Mouse (Mus musculus) liver (tissue): ENCODE measurements around the gene Snx30.

Source experiments
- DNase-seq: peaks from one replicate; pipeline ENCODE4 v3.0.0-alpha.2; 2020; ENCODE audit warnings: mixed read lengths

The Snx30 gene

DNA sequence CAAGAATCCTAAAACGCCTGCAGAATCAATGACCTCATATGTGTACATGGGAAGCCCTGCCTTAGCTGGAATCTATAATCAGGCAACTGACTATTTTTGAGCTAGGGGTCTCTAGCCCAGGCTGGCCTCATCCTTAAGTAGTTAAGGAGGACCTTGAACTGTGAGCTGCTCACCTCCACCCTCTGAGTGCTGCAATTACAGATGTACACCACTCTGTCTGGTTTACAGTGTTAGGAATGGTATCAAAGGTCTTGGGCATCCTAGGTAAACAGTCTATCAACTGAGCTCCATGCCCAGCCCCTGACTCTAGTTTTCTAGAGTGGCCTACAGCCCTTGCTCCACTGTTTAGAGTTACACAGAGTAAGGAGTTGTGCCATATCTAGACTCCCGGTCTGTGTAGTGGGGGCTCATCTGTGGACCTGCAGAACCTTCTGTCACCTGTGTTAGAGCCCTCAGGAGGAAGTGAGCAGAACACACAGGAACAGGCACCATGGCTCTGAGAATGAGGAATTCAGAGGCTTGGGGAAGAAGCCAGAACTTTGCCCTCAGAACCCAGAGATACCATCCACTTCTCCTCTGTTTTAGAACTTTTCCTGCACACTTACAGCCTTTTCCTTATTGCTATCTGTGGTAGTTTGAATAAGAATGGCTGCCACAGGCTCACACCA is 9.7 kb upstream of the Snx30 start:
- no peak for DNase-seq

DNA sequence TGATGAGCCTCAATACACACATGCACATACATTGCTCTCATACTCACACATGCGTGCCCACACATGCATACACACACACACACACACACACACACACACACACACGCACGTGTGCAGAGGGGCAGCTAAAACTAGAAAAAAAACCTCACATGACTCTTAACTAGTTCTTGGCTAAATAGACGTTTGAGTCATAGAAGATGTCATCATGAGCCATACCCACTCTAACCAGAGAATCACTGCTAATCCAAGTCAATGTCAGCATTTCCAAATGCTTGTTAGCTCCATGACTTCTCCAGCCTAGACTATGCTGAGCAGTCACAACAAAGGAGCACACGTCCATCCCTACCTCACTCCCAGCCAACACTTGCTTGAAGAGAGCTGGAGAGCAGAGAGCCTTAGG is 5.5 kb upstream of the Snx30 start:
- DNase-seq = no peak

GRCm38 (mm10) chr4:59801489-59801888 is 4.2 kb upstream of the Snx30 start, which contains the start of gene Inip:
Inip (minus strand) TSS chr4:59801589.
- no peak for DNase-seq

- DNase-seq = no peak
Observed at GRCm38 (mm10) chr4:59802107-59802506, 3.5 kb upstream of the Snx30 start.

- peak; percentile 40 for DNase-seq
Observed at GRCm38 (mm10) chr4:59802792-59803191, 2.8 kb upstream of the Snx30 start.

GRCm38 (mm10) chr4:59803358-59803757 is 2.3 kb upstream of the Snx30 start:
- no peak for DNase-seq

DNA sequence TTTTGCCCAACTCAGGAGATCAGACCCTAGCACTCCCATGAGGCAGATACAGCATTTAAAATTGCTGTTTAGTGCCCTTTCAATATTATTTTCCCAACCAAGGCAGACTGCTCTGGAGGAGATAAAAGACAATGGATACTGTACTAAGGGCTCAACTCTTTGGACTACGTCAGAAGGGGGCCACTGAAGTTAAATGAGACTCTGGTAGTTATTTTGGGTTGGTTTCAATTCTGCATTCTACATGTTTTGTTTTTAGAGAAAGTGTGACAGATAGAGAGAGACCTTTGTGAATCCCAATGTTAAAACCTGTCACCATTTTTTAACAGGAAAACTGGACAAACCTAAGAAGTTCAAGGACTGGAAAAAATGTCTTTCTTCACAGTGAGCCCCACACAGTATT is 886 bp upstream of the Snx30 start:
- no peak for DNase-seq

- DNase-seq = peak; percentile 44
Observed at GRCm38 (mm10) chr4:59805968-59806878, 583 bp downstream of the Snx30 start.

DNA sequence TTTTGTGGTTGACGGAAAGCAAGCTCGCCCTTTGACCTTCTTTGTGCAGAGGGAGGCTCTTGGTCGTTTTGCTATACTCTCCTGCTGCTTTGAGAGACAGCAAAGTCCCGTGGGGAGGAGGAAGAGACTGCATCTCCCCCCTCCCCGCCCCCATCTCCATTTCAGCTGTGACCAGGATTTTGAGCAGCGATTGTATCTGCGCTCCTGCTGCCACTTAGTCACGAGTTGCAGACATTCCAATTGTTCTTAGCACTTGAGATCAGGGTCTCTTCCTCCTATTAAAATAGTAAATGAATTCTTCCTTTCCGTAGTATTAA is 1.2 kb downstream of the Snx30 start:
- no peak for DNase-seq

DNA sequence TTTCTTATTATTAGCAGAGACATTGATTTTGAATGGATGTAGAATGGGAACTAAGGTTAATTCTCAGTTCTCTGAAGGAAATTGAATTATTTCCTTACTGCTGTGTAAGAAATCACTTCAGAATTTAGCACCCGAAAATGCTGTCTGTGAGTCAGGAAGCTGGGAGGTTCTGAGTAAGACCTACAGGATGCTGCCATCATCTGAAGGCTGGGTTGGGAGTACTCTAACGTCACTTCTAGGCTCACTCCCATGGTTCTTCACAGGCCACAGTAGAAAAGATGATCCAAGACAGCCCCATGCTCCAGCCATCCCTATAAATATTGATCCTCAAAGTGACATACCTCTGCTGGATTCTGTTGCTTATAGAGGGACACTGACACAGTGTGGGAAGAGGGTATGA is 1.9 kb downstream of the Snx30 start:
- no peak for DNase-seq

DNA sequence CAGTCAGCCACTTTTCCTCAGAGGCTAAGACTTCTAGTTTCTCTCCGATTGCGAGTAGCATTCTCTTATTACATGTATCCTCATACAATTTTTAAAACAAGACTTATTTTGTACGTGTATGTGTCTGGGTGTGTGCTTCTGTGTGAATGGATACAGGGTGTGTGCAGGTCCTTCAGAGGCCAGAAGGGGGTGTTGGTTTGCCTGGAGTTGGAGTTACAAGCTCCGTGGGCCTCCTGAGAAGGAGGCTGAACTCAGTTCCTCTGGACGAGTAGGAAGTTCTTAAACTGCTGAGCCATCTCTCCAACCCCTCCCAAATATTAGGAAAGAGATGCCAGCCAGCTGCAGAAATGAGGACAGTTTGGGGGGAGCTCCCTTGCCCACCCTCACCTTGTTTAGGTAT is 2.8 kb downstream of the Snx30 start:
- no peak for DNase-seq

DNA sequence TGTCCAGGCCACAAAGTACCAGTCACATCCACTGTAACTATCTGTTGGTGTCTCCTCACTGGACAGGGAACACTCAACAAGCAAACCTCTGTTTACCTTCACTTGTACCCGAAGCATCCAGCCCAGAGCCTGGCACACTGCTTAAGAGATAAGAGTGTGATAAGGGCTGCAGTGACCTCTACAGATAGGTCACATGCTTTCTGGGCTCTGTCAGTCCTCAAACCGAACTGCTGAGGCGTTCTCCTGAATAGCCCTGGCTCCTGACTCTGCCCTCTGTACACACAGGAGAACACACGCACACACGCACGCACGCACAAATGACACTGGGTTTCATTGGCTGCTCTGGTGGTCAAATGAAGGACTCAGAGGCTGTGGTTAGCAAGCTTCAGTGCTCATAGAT is 8.5 kb downstream of the Snx30 start:
- peak; percentile 10 for DNase-seq

GRCm38 (mm10) chr4:59815121-59815810 is 9.6 kb downstream of the Snx30 start:
- no peak for DNase-seq

GRCm38 (mm10) chr4:59816016-59816415 is 10.4 kb downstream of the Snx30 start:
- no peak for DNase-seq

GRCm38 (mm10) chr4:59816477-59816876 is 10.8 kb downstream of the Snx30 start:
- DNase-seq = no peak

- DNase-seq = no peak
Observed at GRCm38 (mm10) chr4:59817790-59818189, 12.2 kb downstream of the Snx30 start.

DNA sequence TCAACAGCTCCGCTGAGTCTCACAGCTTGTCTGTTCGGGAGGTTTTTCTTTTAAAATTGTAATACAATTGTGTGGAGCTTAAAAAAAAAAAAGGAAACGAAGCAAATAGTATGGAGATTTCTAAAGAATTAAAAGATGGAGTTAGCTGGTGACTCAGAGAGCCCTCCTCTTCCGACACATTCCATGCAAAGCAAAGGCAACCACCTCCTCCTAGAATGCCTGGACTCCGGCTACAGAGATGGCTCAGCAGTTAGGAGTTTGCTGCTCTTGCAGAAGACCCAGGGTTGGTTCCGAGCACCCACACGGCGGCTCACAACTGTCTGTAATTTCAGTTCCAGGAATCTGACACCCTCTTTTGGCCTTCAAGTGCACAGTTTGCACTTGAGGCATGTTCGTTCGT is 12.9 kb downstream of the Snx30 start:
- no peak for DNase-seq

GRCm38 (mm10) chr4:59819054-59819472 is 13.4 kb downstream of the Snx30 start:
- no peak for DNase-seq

DNA sequence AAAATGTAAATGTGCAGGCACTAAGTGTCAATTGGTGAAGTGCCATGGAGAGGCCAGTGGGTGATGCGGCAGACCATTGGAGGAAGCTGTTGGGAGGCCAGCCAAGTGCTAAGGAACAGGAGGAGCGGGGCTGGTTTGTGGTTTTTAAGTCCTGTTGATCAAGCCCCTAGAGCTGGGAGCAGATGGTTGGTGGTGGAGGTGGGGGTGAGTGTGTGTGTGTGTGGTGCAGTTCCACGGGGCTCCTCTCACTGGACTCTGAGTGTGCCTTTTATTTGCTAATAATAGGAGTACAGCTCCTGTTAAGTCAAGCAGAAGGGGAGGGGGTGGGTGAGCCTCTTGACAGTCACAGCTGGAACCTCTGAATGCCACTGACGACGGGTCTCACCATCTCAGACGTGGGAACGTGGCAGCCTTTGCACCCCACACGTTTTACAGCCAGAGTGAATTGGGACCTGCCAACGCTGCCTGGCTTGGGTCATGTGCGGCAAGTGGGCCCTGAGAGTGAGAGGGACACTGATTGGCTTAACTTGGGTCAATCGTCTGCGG is 13.9 kb downstream of the Snx30 start:
- peak; percentile 15 for DNase-seq

- no peak for DNase-seq
Observed at GRCm38 (mm10) chr4:59821516-59821915, 15.9 kb downstream of the Snx30 start.

DNA sequence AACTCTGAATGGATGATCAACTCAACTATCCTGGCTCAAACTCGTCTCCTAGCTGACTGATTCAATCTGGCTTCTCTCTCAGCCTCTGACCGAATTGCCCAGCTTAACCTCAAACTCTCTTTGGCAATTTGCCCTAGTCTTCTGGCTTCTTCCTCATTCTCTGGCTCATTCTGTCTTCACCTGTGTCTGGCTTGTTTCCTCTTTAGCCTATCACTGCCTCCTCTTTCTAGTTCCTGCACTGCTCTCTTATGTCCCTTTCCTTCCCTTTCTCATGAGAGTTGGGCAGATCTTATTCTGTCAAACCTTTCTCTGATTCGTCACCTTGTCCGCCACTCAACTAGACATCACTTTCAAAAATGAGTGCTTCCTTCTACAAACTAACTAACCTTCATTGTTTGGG is 16.5 kb downstream of the Snx30 start:
- no peak for DNase-seq

DNA sequence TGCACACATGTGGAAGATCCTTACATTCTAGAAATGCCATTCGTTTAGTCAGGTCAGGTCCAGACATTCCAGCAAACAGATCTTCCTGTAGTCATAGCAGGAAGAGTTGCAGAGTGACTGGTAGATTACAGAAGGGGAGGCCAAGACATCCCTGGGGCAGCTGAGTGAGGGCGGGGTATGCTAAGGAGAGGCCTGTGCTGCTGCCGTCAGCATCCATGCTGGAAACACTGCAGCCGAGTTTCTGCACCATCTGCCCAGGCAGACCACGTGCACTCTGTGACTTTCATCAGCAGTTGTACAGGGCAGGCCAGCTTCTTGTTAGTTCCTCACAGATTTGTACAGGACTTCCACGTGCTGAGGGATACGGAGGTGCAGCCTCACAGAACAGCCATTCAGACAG is 17.8 kb downstream of the Snx30 start:
- DNase-seq = peak; percentile 20

- no peak for DNase-seq
Observed at GRCm38 (mm10) chr4:59824860-59825259, 19.2 kb downstream of the Snx30 start.
